Mouse (Mus musculus) G1E (cell line): Measurements from ENCODE around the gene Traf3. TPM values are rescaled to one million over a fixed set of nuclear protein-coding genes. Genes with fewer than 3 reads are reported as not detected.

ENCODE experiments used
- ATAC-seq: 2 replicates; pipeline ENCODE4 v1.8.0; 2016; ENCODE audit warnings: mild to moderate bottlenecking; ENCODE audit not compliant: insufficient number of reproducible peaks, poor library complexity, low FRiP score, severe bottlenecking; ENCODE audit errors: extremely low read depth
- DNase-seq: peaks from one replicate; pipeline ENCODE4 v3.0.0; 2012; ENCODE audit warnings: low spot score
- H3K27me3 ChIP-seq: 2 replicates; pipeline ENCODE4 v1.6.1; 2012; ENCODE audit warnings: mild to moderate bottlenecking, low read length, inconsistent platforms; ENCODE audit not compliant: insufficient read depth
- H3K36me3 ChIP-seq: replicated peaks from 2 replicates; pipeline ENCODE3; 2012; ENCODE audit warnings: mild to moderate bottlenecking, inconsistent platforms
- H3K4me1 ChIP-seq: 2 replicates; pipeline ENCODE4 v1.6.1; 2012; ENCODE audit warnings: low read depth, low read length, inconsistent platforms, mixed read lengths; ENCODE audit not compliant: insufficient read depth
- H3K4me3 ChIP-seq: 2 replicates; pipeline ENCODE4 v1.5.1; 2012; ENCODE audit warnings: low read depth, mild to moderate bottlenecking, inconsistent platforms, low read length, moderate library complexity, mixed read lengths
- H3K9me3 ChIP-seq: replicated peaks from 2 replicates; pipeline ENCODE4 v1.6.1; 2012; ENCODE audit warnings: inconsistent platforms
- CTCF ChIP-seq: IDR thresholded peaks from 2 replicates; pipeline ENCODE4 v1.5.1; 2012; ENCODE audit warnings: low read depth, low read length, inconsistent platforms, mixed read lengths
- GATA1 ChIP-seq: IDR thresholded peaks from 2 replicates; pipeline ENCODE4 v1.6.1; 2012; ENCODE audit warnings: borderline replicate concordance, low read length, inconsistent platforms, mixed read lengths
- GATA2 ChIP-seq: IDR thresholded peaks from 2 replicates; pipeline ENCODE4 v1.6.1; 2012; ENCODE audit warnings: low read depth, low read length, inconsistent platforms, borderline replicate concordance
- POLR2AphosphoS5 ChIP-seq: IDR thresholded peaks from 2 replicates; pipeline ENCODE4 v1.6.1; 2012; ENCODE audit warnings: low read depth, low read length, inconsistent platforms; ENCODE audit not compliant: insufficient replicate concordance
- TAL1 ChIP-seq: conservative IDR thresholded peaks from 2 replicates; pipeline ENCODE4 v1.6.1; 2012; ENCODE audit warnings: low read depth, low read length, inconsistent platforms, mixed read lengths
- polyA plus RNA-seq: library from polyadenylated mRNA; stranded (reverse); fragments of >175 nt; gene quantifications from 2 replicates; pipeline ENCODE4 v1.2.3, GENCODE M21; 2012
- total RNA-seq, 2 experiments: library from RNA; stranded (forward) in 1 of 2; stranded (reverse) in 1 of 2; fragments of 200-1000 nt in 1 of 2; fragments of >200 nt in 1 of 2; fragmentation: Nextera tagmentation in 1 of 2; gene quantifications; 2 replicates each; pipeline ENCODE4 v1.2.3; 2014 to 2017

Traf3 gene
- total and polyA plus RNA-seq, 3 experiments = 0.16 TPM; not detected in 2

DNA sequence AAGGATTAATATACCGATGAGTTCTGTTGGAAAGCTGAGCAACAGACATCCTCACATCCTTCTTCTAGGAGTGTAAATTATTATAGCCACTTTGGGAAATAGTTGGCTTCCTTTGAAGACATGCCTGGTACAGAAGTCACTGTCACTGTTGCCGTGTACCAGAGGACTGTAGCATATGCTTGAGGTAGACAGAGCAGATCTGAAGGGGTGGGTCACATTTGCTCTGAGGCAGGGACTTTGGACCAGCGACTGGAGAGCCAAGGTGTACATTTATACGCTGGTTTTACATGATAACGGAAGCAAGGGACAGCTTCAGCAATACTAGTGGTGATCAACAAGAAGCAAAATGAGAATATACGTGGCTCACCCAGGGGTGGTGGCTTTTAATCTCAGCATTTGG lies 52.7 kb downstream of the Traf3 start:
- Histone ChIP-seq H3K9me3 (0 out of 2 replicates have a peak, but pooled peaks cover 2% of the 10 kb centered on the region), H3K27me3 (peaks cover 5% of the 10 kb centered on the region; the same call in 1 of the 2 replicates), H3K4me3 (no peak overlapping the region), H3K4me1 (no peaks in the 10 kb centered on the region), H3K36me3 (no peaks in the 10 kb centered on the region)
- ATAC-seq (no peak), DNase-seq (no peak)
- TF ChIP-seq CTCF (no peak), GATA1 (no peak), POLR2AphosphoS5 (no peak), TAL1 (no peak), GATA2 (no peak)

- no peaks in the 10 kb centered on the region for H3K36me3 ChIP-seq
- ATAC-seq (no peak), DNase-seq (no peak)
- 0 out of 2 replicates have a peak, but pooled peaks cover 2% of the 10 kb centered on the region for H3K9me3 ChIP-seq
- H3K27me3 ChIP-seq = peaks cover 18% of the 10 kb centered on the region
- no peak overlapping the region for H3K4me3 ChIP-seq
- H3K4me1 ChIP-seq = no peaks in the 10 kb centered on the region
- TF ChIP-seq POLR2AphosphoS5 (no peak), TAL1 (no peak)
These were observed 59.1 kb downstream of the Traf3 start for GRCm38 (mm10) chr12:111225197-111225780.

DNA sequence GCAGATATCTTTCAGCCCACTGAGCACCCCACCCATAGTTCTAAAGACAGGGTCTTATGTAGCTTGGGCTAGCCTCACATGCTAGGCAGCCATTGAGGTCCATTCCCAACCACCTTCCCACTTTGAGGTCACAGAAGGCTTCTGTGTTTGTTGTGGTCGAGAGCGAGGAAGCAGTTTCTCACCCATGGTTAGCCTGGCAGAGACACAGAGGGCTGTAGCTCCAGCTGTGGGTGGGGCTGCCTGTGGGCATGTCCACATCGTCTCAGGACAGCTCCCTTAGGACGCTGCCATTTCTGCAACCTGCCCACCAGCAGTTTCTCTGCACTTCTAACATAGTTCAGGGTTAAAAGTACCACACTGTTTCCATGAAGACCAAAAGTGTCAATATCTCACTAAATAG lies 61.2 kb downstream of the Traf3 start:
- DNase-seq (no peak), ATAC-seq (no peak)
- H3K27me3 ChIP-seq = peaks cover 21% of the 10 kb centered on the region
- H3K36me3 ChIP-seq = no peaks in the 10 kb centered on the region
- TF ChIP-seq GATA1 (no peak), TAL1 (no peak), CTCF (no peak), GATA2 (no peak)
- H3K9me3 ChIP-seq = 0 out of 2 replicates have a peak, but pooled peaks cover 2% of the 10 kb centered on the region
- no peaks in the 10 kb centered on the region for H3K4me1 ChIP-seq
- no peak overlapping the region for H3K4me3 ChIP-seq

- Histone ChIP-seq H3K4me3 (no peak overlapping the region), H3K36me3 (no peaks in the 10 kb centered on the region), H3K27me3 (peaks cover 22% of the 10 kb centered on the region), H3K9me3 (no peaks in the 10 kb centered on the region), H3K4me1 (no peaks in the 10 kb centered on the region)
- ATAC-seq (no peak), DNase-seq (no peak)
- TF ChIP-seq TAL1 (no peak), GATA1 (no peak), GATA2 (no peak), POLR2AphosphoS5 (no peak), CTCF (no peak)
These were observed 62.3 kb downstream of the Traf3 start for GRCm38 (mm10) chr12:111228488-111228887.

DNA sequence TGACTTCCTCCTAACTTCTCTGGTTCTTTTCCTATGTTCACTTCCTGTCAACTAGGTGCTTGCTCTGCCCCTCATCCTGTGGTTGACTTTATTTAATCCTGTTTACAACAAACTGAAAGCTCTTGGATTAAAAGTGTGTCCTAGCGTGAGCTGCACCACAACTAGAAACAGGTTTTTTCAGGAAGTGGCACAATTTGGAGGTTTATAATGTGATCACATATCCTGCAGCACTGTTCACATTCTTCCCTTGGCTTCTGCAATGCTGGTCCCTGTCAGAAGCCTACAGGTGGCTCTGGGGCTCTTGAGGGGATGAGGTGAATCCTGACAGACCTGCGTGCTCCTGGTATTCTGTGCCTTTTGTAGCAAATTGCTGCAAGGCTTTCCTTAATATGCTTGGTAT lies 64.6 kb downstream of the Traf3 start:
- TF ChIP-seq TAL1 (no peak), CTCF (no peak), POLR2AphosphoS5 (no peak), GATA2 (no peak), GATA1 (no peak)
- Histone ChIP-seq H3K36me3 (no peaks in the 10 kb centered on the region), H3K9me3 (no peaks in the 10 kb centered on the region), H3K4me1 (no peaks in the 10 kb centered on the region), H3K4me3 (no peak overlapping the region), H3K27me3 (peaks cover 22% of the 10 kb centered on the region)
- no peak for ATAC-seq
- DNase-seq = no peak

GRCm38 (mm10) chr12:111233798-111234197 lies 67.6 kb downstream of the Traf3 start:
- no peaks in the 10 kb centered on the region for H3K4me1 ChIP-seq
- H3K9me3 ChIP-seq = no peaks in the 10 kb centered on the region
- ATAC-seq (no peak), DNase-seq (no peak)
- H3K27me3 ChIP-seq = peaks cover 23% of the 10 kb centered on the region
- no peak for TF ChIP-seq POLR2AphosphoS5
- TF ChIP-seq GATA2 = no peak
- no peak for TF ChIP-seq TAL1
- H3K4me3 ChIP-seq = no peak overlapping the region
- H3K36me3 ChIP-seq = no peaks in the 10 kb centered on the region

- DNase-seq (no peak), ATAC-seq (no peak)
- peaks cover 22% of the 10 kb centered on the region for H3K27me3 ChIP-seq
- no peak for TF ChIP-seq CTCF
- TF ChIP-seq POLR2AphosphoS5 = no peak
- TF ChIP-seq GATA1 = no peak
- TF ChIP-seq GATA2 = no peak
- no peak for TF ChIP-seq TAL1
- H3K9me3 ChIP-seq = no peaks in the 10 kb centered on the region
- H3K36me3 ChIP-seq = no peaks in the 10 kb centered on the region
- H3K4me1 ChIP-seq = no peaks in the 10 kb centered on the region
- H3K4me3 ChIP-seq = no peak overlapping the region
These were observed 68.2 kb downstream of the Traf3 start for GRCm38 (mm10) chr12:111234383-111234782.
